In genomic region chr9:71674476-71674875, GRCm38 (mm10) we compare ENCODE assay signal across 29 mouse cellular contexts.
DNase-seq lines count a peak whose midpoint lies in the region; ATAC-seq lines count a peak whose summit lies in the region.
"Had no signal": no experiment of that assay in that cellular context is flagged by ENCODE, and none has a peak within 500 bp of the region (broad histone marks: within the 10 kb centered on the region; RNA-seq: fewer than 3 reads in every experiment).

No protein-coding gene starts in this region.

- H3K36me3 ChIP-seq in heart, embryonic 11.5 days (ENCODE audit: control insufficient read depth, insufficient read depth, low read length) = peaks cover 3% of the 10 kb centered on the region; the same call in 1 of the 2 replicates
- H3K36me3 ChIP-seq: hindbrain, embryonic 10.5 days; hindbrain, embryonic 15.5 days; lung, embryonic 15.5 days; neural tube, embryonic 15.5 days; stomach, embryonic 15.5 days had no signal

- peak overlapping the region; percentile 1; the same call in 1 of the 2 replicates for H3K27ac ChIP-seq in heart, embryonic 11.5 days (ENCODE audit: low read depth, low read length)
- H3K27ac ChIP-seq: gastrocnemius, adult 2 months; heart, adult 2 months; hindbrain, embryonic 10.5 days; hindbrain, embryonic 15.5 days; liver, embryonic 14.5 days; lung, embryonic 15.5 days; neural tube, embryonic 15.5 days; stomach, embryonic 15.5 days had no signal

- DNase-seq in heart, adult 11 months = no peak
- DNase-seq in kidney, adult 8-10 months = peak; percentile 52 to 62
- no peak for DNase-seq in kidney, adult 18-20 months
- DNase-seq in kidney, adult 9 months = peak; percentile 63
- DNase-seq in kidney, postnatal 14 days = peak; percentile 66
- DNase-seq in urinary bladder, postnatal 25 days (ENCODE audit: low spot score) = no peak
- no peak for DNase-seq in layer of hippocampus, adult 8-10 months (ENCODE audit: low spot score in 2 of 2)
- DNase-seq: adrenal gland, postnatal 14 days; cerebellum, adult 11 months; cerebellum, adult 9-11 months; gastrocnemius, adult 2 months; gastrocnemius, postnatal 36 days; heart, adult 2 months; liver; midbrain, embryonic 14.5 days; retina, postnatal 1 day; right cerebral cortex, postnatal 14 days; thymus, postnatal 14 days had no signal

- no peaks in the 10 kb centered on the region for H3K27me3 ChIP-seq in heart, embryonic 11.5 days (ENCODE audit: control insufficient read depth, insufficient read depth, low read length)
- H3K27me3 ChIP-seq: hindbrain, embryonic 15.5 days; lung, embryonic 15.5 days; neural tube, embryonic 15.5 days; Patski; stomach, embryonic 15.5 days had no signal

- peaks cover 57% of the 10 kb centered on the region for H3K4me1 ChIP-seq in heart, embryonic 11.5 days (ENCODE audit: control insufficient read depth, insufficient read depth, low read length)
- H3K4me1 ChIP-seq: hindbrain, embryonic 15.5 days had no signal

- WGBS in heart, embryonic 11.5 days (ENCODE audit: insufficient replicate concordance) = 30% methylated on average over 5 of the region's 5 CpGs

- H3K4me2 ChIP-seq in heart, embryonic 11.5 days = no peak overlapping the region
- H3K4me2 ChIP-seq: hindbrain, embryonic 15.5 days; lung, embryonic 15.5 days; neural tube, embryonic 15.5 days; stomach, embryonic 15.5 days had no signal

- no peak overlapping the region for H3K4me3 ChIP-seq in heart, embryonic 11.5 days (ENCODE audit: low read depth, low read length)
- H3K4me3 ChIP-seq: erythroblast, embryonic 14.5 days; gastrocnemius, adult 2 months; heart, adult 2 months; hindbrain, embryonic 10.5 days; hindbrain, embryonic 15.5 days; lung, embryonic 15.5 days; neural tube, embryonic 15.5 days; stomach, embryonic 15.5 days had no signal

- no peaks in the 10 kb centered on the region for H3K9me3 ChIP-seq in heart, embryonic 11.5 days (replicated peaks; ENCODE audit: control insufficient read depth, low read length)
- H3K9me3 ChIP-seq: hindbrain, embryonic 10.5 days; hindbrain, embryonic 15.5 days; lung, embryonic 15.5 days; neural tube, embryonic 15.5 days had no signal

- H3K9ac ChIP-seq in heart, embryonic 11.5 days (ENCODE audit: low read depth, low read length) = no peak overlapping the region
- H3K9ac ChIP-seq: hindbrain, embryonic 15.5 days; liver, embryonic 14.5 days; lung, embryonic 15.5 days; neural tube, embryonic 15.5 days; stomach, embryonic 15.5 days had no signal

- ATAC-seq in heart, embryonic 11.5 days (replicated peaks; ENCODE audit: insufficient number of reproducible peaks, low FRiP score, low TSS enrichment) = no peak
- ATAC-seq: forebrain, embryonic 16.5 days; inflammation-experienced regulatory T-cells, adult 6 months; Patski had no signal

Comparison
In these comparisons a context has a peak if more than half of its experiments do, and no peak if none do; other contexts are left out.
1. DNase-seq: peak in kidney, adult 8-10 months (2 of 2), kidney, adult 9 months (single experiment) and kidney, postnatal 14 days (single experiment); none in heart, adult 11 months (single experiment), kidney, adult 18-20 months (single experiment), urinary bladder, postnatal 25 days (single experiment) and layer of hippocampus, adult 8-10 months (0 of 2).